Mouse (Mus musculus) gastrocnemius, postnatal 14 days (tissue): Measurements from ENCODE around the gene Nrap. TPM values are rescaled to one million over a fixed set of nuclear protein-coding genes. Genes with fewer than 3 reads are reported as not detected.

Source experiments
- DNase-seq: peaks from one replicate; pipeline ENCODE4 v3.0.0; 2021; ENCODE audit warnings: mixed read lengths
- intact Hi-C: fragments of 180-260 bp; cut with DNase I; formaldehyde crosslinking; loops from one replicate; pipeline ENCODE4 v1.15.1; 2025; ENCODE audit warnings: low total_unique reads
- total RNA-seq, 2 experiments: library from RNA; stranded (reverse); gene quantifications; 2 replicates each; pipeline ENCODE4 v1.2.3; 2021

The Nrap gene
- total RNA-seq, 2 experiments from 2014 or later = 506 to 571 TPM

DNA sequence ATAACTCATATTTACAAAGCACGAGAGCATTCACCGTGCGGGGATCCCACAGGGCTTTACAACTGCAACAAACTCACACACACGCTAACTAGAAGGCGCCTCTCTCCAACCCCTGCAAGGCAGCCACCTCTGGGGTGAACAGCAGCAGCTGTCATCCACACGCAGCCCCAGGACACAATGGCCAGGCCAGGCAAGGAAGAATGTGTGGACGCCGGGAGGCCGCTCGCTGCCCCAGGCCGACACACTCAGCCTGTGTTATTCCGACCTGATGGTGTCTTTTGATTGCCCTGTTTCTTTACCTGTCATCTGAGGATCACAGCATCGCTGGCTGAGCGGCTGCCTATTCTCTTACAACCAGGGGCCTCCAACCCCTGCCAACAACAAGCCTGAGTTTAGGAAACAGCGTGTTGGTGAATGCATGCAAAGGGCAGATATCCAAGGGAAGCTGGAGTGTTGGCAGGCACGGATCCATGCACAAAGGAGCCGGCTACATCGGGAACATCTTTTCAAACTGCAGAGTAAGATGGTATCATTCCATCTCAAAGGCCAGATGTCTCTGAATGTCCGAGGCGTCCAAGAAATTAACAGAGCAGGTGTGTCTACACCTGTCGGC lies 63.5 kb downstream of the Nrap start:
- intact Hi-C loops = no loop called here
- no peak for DNase-seq

GRCm38 (mm10) chr19:56325676-56326075 lies 64.2 kb downstream of the Nrap start:
- no peak for DNase-seq
- intact Hi-C loops = no loop called here

DNA sequence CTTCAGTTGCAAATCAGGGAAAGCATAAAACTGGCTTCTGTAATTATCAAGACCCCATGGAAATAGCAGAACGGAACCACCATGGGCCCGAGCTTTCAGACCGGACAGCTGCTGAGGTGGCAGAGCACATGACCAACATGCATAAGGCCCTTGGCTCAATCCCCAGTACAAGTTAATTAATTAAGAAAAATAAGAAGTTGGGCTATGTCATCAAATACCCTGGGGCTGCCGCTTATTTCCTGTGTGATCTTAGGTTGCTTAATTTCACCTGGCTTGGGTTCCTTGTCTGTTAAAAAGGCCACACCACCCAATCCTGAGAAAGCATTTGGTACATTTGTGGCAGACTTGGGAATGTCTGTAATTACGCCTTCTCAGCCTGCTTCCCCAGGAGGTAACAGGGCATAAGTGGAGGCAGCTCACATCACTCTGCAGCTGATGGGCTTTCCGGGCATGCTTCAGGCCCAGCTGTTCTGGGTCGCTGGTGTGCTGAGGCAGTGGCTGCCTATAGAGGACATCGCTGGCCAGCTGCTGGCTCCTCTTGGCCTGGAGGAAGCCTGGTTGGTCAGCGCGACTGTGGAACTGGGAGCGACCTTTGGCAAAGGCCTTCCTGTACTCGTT lies 68.4 kb downstream of the Nrap start:
- intact Hi-C loops = no loop called here
- DNase-seq = no peak

DNA sequence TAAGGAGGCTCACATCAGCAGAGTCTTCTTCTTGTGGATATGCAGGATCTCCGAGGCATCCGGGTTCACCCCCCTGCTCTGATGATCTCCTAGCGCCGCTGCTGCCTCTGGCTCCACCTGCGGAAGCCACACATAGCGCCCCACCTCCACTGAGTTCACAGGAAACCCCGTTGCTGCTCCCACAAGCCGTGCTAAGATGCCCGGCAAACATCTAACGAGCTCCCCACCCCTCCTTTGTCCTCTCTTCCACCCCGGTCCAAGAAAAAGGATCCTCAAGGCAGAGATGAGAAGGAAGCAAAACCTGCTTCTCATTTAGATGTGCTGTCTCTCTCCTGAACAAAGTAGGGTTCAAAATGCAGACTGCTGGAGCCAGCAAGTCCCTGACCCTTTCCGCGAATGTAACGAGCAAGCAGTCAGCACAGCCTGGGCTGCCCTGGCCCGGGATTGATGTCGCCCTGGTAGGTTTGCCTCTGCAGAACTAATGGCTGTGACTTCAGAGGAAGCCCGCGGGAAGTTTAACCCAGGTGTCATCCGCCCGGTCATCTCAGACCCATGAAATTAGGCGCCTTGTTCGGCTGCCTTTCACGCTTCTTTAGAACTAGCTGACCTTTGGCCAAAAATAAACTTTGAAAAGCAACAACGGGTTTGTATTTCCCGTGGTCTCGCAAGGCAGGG lies 69.5 kb downstream of the Nrap start:
- DNase-seq = no peak
- intact Hi-C loops = no loop called here

DNA sequence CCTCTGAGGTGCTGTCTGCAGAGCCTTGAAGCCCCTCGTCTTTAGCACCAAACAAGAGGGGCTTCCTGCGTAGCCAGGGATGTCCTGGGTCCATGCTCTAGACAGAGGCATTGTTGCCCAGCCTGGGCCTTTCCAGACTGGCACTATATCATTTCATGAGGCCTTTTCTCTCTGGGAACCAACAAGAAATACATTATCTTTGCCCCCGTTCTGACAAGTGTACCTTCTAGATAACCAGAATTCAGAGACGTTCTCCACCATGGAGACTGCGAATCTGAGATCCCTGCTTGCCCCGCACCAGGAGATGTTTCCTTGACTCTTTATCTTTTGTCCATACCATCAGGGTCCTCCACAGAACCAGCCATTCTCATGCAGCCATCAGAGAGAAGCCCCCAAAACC lies 70.2 kb downstream of the Nrap start:
- intact Hi-C loops = no loop called here
- DNase-seq = no peak

DNA sequence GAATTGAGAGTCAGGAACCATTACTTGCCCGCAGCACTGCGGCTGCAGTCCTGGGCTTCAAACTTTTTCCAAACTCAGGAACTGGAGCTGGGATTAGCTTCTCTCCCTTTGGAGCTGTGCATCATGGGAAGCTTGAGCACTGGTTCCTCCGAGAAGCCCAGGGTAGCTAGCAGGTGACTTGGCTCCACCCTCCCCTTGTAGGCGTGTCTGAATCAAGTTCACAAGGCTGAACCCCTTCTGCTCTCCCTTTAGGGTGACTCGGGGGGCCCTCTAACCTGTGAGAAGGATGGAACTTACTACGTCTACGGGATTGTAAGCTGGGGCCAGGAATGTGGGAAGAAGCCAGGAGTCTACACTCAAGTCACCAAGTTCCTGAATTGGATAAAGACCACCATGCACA lies 70.6 kb downstream of the Nrap start:
- no peak for DNase-seq
- intact Hi-C loops = no loop called here

DNA sequence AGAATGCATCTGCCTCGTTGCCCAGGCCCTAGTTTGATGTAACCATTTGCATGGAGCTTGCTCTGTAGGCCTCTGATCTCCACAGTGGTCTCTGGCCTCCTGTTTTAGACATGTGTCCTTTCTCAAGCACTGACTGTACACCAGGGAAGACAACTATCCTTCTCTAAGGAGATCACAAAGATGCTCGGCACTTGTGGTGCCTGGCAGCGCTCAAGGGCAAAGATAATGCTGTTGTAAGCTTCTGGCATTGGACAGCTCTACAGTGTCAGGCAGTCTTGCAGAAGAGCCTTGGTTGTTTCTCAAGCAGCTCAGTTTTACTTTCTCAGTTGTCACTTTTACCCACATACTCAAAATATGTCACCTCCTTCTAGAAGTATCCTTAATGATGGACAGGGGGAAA lies 73.3 kb downstream of the Nrap start:
- no peak for DNase-seq

DNA sequence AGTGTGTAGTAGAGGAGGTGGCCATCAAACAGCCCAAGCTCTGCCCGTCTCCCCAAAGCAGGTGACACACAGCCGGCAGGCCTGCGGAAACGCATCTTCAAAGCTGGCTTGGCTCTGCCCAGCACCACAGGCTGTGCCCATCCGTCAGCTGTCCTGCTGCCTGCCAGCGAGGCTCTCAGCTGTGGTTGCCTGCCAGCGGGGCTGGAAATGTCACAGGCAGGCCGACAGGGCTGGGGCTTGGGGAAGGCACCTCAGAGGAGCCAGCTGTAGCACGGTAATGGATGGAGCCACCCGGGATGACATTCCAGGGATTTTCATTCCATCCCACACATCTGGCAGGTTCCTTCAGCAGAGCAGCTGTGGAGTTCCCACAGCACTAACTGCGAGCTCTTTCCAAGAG lies 89.0 kb downstream of the Nrap start:
- DNase-seq = peak; percentile 86

More for the DNA sequence above, 73.3 kb downstream of the Nrap start:
- intact Hi-C loops = no loop called here

DNA sequence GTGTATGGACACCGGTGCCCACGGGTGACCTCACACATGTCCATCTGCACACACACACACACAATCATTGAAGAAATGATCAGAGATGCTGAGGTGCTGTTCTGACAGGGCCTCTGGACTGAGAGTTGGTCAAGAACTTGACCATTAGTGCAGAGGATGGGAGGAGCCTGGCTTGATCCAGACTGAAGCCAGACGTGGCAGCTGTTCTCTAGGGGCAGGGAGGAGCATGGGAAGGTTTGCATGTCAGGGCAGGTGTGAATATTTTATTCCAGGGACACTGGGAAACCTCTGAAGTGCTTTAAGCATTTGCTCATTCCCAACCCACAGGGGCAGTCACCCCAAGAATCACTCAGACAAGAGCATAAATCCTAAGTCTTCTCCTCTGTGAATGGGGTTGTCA lies 92.6 kb downstream of the Nrap start:
- intact Hi-C loops = no loop called here
- DNase-seq = no peak

More for the DNA sequence above, 89.0 kb downstream of the Nrap start:
- intact Hi-C loops = no loop called here

DNA sequence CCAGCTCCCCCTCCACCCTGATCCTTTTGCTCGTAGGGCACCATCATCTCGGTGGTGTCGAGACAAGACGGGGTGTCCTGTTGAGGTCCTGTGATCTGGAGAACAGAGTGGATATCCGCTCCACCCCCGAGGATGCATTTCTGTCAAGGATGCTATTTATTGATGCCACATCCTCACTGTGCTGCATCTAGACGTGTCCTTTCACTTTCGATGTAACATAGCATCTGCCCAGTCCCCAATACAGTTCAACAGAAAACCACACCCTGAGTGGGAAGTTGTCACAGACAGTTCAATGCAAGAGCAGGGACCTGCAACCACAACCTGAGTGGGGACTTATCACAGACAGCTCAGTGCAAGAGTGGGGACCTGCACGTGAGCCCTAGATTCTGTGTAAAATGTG lies 93.2 kb downstream of the Nrap start:
- DNase-seq = no peak
- intact Hi-C loops = no loop called here

- intact Hi-C loops = no loop called here
Measured at GRCm38 (mm10) chr19:56294654-56295399, 95.0 kb downstream of the Nrap start.

DNA sequence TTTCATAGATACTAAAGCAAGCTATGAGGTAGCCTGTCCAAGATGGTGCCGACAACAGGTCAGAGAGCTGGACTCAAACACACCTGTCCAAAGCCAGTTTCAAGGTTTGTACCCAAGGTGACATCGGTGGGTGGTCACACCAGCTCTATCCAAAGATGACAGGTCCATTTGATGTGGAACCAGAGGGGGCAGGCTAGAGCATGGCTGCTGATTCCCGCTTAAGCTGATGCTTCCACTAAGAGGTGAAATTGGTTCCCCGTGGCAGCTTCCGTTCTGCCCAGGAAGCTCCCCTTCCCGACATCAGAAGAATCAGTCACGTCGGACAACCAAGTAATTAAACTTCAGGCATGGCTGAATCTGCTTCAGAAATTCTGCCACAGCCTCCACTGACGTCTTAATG lies 97.5 kb downstream of the Nrap start:
- DNase-seq = no peak
- intact Hi-C loops = no loop called here

More at GRCm38 (mm10) chr19:56294654-56295399, 95.0 kb downstream of the Nrap start:
- peak; percentile 75 for DNase-seq

GRCm38 (mm10) chr19:56291898-56292297 lies 97.9 kb downstream of the Nrap start:
- DNase-seq = peak; percentile 22
- intact Hi-C loops = no loop called here

DNA sequence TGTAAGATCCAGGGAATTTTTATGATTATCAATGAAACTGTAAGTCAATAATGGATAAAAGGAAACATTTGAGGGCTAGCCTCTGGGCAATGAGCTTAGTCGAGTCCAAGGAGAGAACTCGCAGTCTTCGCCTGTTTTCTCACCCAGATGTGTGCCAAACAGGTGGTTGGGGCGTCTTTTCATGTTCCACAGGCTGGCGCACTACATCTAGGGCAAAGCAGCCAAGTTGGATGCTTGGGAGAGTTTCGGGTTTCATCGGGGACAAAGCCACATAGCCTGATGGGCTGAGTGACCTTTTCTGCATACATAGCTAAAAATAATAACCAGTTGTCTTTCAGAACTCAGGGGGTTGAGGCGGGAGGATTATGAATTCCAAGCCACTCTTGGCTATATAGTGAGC lies 100.2 kb downstream of the Nrap start:
- intact Hi-C loops = no loop called here
- DNase-seq = peak; percentile 21

GRCm38 (mm10) chr19:56288436-56288835 lies 101.4 kb downstream of the Nrap start:
- intact Hi-C loops = no loop called here
- no peak for DNase-seq

DNA sequence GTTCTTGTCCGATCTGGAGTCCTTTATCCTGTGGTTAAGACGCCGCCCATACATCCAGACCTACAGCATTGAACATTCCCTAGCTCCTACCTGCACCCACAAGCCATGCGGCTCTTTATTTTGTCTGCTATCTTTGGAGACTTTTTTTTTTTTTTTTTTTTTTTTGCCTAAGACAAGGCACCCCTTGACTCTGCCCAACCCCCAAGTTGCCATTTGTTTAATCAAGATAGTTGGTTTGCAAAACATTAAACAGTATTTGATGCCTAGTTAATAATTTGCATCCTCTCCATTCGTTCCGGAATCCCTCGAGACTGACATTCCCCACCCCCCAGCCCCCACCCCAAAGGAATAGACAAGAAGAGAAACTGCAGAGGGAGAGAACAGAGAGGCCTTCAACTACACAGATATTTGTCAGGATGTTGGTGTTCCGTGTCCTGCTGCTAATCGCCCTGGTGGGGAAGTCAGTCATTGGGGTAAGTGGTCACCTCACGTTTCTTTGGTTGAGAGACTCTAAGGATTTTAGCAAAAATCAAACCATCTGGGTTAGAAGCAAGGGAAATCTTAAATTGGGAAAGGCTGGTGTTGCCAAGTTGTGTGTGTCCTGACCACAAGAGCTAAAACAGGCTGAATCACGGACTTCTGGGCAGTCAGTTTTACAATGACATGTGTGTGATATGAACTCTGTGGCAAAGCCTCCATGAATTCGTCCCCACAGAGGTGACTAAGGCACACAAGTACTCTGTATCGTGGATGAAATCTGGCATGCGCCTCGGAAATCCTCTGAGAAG lies 102.1 kb downstream of the Nrap start:
- DNase-seq = no peak
- intact Hi-C loops = no loop called here

- intact Hi-C loops = no loop called here
- no peak for DNase-seq
Measured at GRCm38 (mm10) chr19:56286866-56287265, 103.0 kb downstream of the Nrap start, which contains the start of gene Habp2. Habp2 (plus strand) TSS chr19:56287137.

DNA sequence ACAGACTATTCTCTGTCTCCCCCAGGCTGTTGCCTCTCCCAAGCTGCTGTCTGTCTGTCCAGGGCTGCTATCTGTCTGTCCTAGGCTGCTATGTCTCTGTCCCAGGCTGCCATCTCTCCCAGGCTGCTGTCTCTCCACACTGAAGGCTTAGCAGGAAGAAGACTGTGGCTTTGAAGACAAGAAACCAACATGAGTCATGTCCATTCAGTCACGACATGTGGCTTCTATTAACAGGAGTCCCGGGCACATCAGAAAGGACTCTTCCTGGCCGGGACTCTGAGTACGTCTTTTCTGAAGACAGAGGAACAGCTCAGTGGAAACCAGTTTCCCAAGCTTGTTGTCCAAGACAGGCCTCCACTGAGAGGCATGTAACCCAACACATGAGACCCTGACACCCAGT lies 104.6 kb downstream of the Nrap start:
- no peak for DNase-seq
- intact Hi-C loops = no loop called here

GRCm38 (mm10) chr19:56278366-56278765 lies 111.5 kb downstream of the Nrap start:
- DNase-seq = no peak
- intact Hi-C loops = no loop called here

- intact Hi-C loops = no loop called here
Measured at GRCm38 (mm10) chr19:56277951-56278350, 111.9 kb downstream of the Nrap start.

More at GRCm38 (mm10) chr19:56277951-56278350, 111.9 kb downstream of the Nrap start:
- no peak for DNase-seq
